Mouse (Mus musculus) E14TG2a.4 (cell line): ENCODE results near the gene Map4.

ENCODE experiments used
- CTCF ChIP-seq: conservative IDR thresholded peaks from 2 replicates; pipeline ENCODE4 v1.5.1; 2014; ENCODE audit warnings: low read length
- NANOG ChIP-seq: IDR thresholded peaks from 2 replicates; pipeline ENCODE4 v1.6.1; 2014; ENCODE audit warnings: borderline replicate concordance, low read length, mixed read lengths
- POU5F1 ChIP-seq: IDR thresholded peaks from 2 replicates; pipeline ENCODE4 v1.6.1; 2014; ENCODE audit warnings: low read length, borderline replicate concordance

- TF ChIP-seq CTCF (no peak), POU5F1 (no peak), NANOG (no peak)
Observed at GRCm38 (mm10) chr9:109953538-109953937, 22.3 kb downstream of the Map4 start.
